Mouse (Mus musculus): ENCODE data around the gene Hbs1l.

- TF ChIP-seq GATA1 (IDR thresholded peaks at IDR 0.05; ENCODE audit: borderline replicate concordance, low read length): no peak
- no peak for TF ChIP-seq FLI1 (IDR thresholded peaks at IDR 0.05; ENCODE audit: low read length)
Measured at GRCm38 (mm10) chr10:21400453-21400852, 104.7 kb downstream of the Hbs1l start.

All from megakaryocyte, embryonic 14.5 days (primary cell).